Comparison of ENCODE assay signal across 27 mouse cellular contexts in genomic region chr11:117198122-117198521, GRCm38 (mm10). TPM values are rescaled to one million over a fixed set of nuclear protein-coding genes. Genes with fewer than 3 reads are reported as not detected.
A peak's percentile ranks its signal among the peaks of the same experiment; 100 is the strongest.
DNase-seq lines count a peak whose midpoint lies in the region; ATAC-seq and TF ChIP-seq lines count a peak whose summit lies in the region.
"Had no signal": no experiment of that assay in that cellular context is flagged by ENCODE, and none has a peak within 500 bp of the region (broad histone marks: within the 10 kb centered on the region; RNA-seq: fewer than 3 reads in every experiment).

No protein-coding gene starts in this region.

- intact Hi-C loops in gastrocnemius, postnatal 36 days (cut with DNase I) = no loop called here

- TF ChIP-seq CTCF in lung, postnatal 0 days (IDR thresholded peaks at IDR 0.05) = no peak
- no peak for TF ChIP-seq CTCF in lung, adult 2 months (IDR thresholded peaks at IDR 0.05; ENCODE audit: insufficient read depth, low read length)
- no peak for TF ChIP-seq CTCF in stomach, postnatal 0 days (IDR thresholded peaks at IDR 0.05; ENCODE audit: low read depth)

- H3K4me3 ChIP-seq in lung, postnatal 0 days (ENCODE audit: low read depth, low read length) = no peak overlapping the region
- no peak overlapping the region for H3K4me3 ChIP-seq in lung, adult 2 months (replicated peaks; ENCODE audit: extremely low read depth, low read depth, low read length)
- no peak overlapping the region for H3K4me3 ChIP-seq in stomach, postnatal 0 days (ENCODE audit: low read depth, low read length)
- H3K4me3 ChIP-seq in forebrain, embryonic 12.5 days (replicated peaks) = no peak overlapping the region
- H3K4me3 ChIP-seq: embryonic facial prominence, embryonic 10.5 days; embryonic facial prominence, embryonic 15.5 days; forebrain, embryonic 13.5 days; heart, adult 2 months; heart, embryonic 13.5 days; hindbrain, embryonic 10.5 days; hindbrain, embryonic 15.5 days; liver, embryonic 13.5 days had no signal

- no peak for DNase-seq in lung, postnatal 0 days (ENCODE audit: low spot score)
- DNase-seq in lung, adult 2 months = no peak
- peak; percentile 62 for DNase-seq in stomach, postnatal 0 days (ENCODE audit: low spot score)
- DNase-seq in gastrocnemius, postnatal 36 days = no peak
- DNase-seq: adrenal gland, adult 8-10 months; B cell, adult 2 months; cerebellum, adult 2 months; cerebellum, postnatal 14 days; gastrocnemius, postnatal 14 days; heart, adult 2 months; heart, postnatal 10 days; kidney, postnatal 10 days; layer of hippocampus, postnatal 36 days; left cerebral cortex, postnatal 4 days; liver, embryonic 13.5 days; lung, embryonic 14.5 days; lung, postnatal 36 days; midbrain, embryonic 14.5 days had no signal

- WGBS in lung, postnatal 0 days = 66% methylated on average over 5 of the region's 5 CpGs
- 62% methylated on average over 5 of the region's 5 CpGs for WGBS in lung, adult 2 months
- 52% methylated on average over 5 of the region's 5 CpGs for WGBS in stomach, postnatal 0 days
- 81% methylated on average over 5 of the region's 5 CpGs for WGBS in forebrain, embryonic 12.5 days

- H3K27me3 ChIP-seq in lung, postnatal 0 days (replicated peaks; ENCODE audit: insufficient read depth, low read length) = 0 out of 2 replicates have a peak, but pooled peaks cover 6% of the 10 kb centered on the region
- H3K27me3 ChIP-seq in stomach, postnatal 0 days (ENCODE audit: control insufficient read depth, insufficient read depth, low read length) = no peaks in the 10 kb centered on the region
- H3K27me3 ChIP-seq in forebrain, embryonic 12.5 days = peaks cover 67% of the 10 kb centered on the region

- H3K4me2 ChIP-seq in lung, postnatal 0 days (replicated peaks; ENCODE audit: low read depth, low read length) = no peak overlapping the region
- H3K4me2 ChIP-seq in stomach, postnatal 0 days (replicated peaks; ENCODE audit: low read depth) = no peak overlapping the region
- H3K4me2 ChIP-seq in forebrain, embryonic 12.5 days = no peak overlapping the region
- H3K4me2 ChIP-seq: forebrain, embryonic 13.5 days; hindbrain, embryonic 15.5 days had no signal

- TF ChIP-seq EP300 in lung, postnatal 0 days (IDR thresholded peaks at IDR 0.05) = no peak
- no peak for TF ChIP-seq EP300 in stomach, postnatal 0 days (optimal IDR thresholded peaks at IDR 0.05)

- no peaks in the 10 kb centered on the region for H3K36me3 ChIP-seq in lung, postnatal 0 days (ENCODE audit: insufficient read depth, low read length)
- no peaks in the 10 kb centered on the region for H3K36me3 ChIP-seq in stomach, postnatal 0 days (ENCODE audit: control insufficient read depth, insufficient read depth, low read length)
- no peaks in the 10 kb centered on the region for H3K36me3 ChIP-seq in forebrain, embryonic 12.5 days (replicated peaks)
- H3K36me3 ChIP-seq: embryonic facial prominence, embryonic 10.5 days; embryonic facial prominence, embryonic 15.5 days; heart, embryonic 13.5 days; hindbrain, embryonic 10.5 days; hindbrain, embryonic 15.5 days; liver, embryonic 13.5 days had no signal

- H3K4me1 ChIP-seq in lung, postnatal 0 days (ENCODE audit: insufficient read depth, low read depth, low read length) = peaks cover 4% of the 10 kb centered on the region; the same call in 1 of the 2 replicates
- H3K4me1 ChIP-seq in lung, adult 2 months (ENCODE audit: control insufficient read depth, insufficient read depth, low read length) = no peaks in the 10 kb centered on the region
- H3K4me1 ChIP-seq in stomach, postnatal 0 days (replicated peaks; ENCODE audit: control insufficient read depth, insufficient read depth) = no peaks in the 10 kb centered on the region; the same call in 1 of the 2 replicates
- H3K4me1 ChIP-seq in forebrain, embryonic 12.5 days = peaks cover 10% of the 10 kb centered on the region

- H3K9me3 ChIP-seq in lung, postnatal 0 days (ENCODE audit: low read length) = no peaks in the 10 kb centered on the region
- H3K9me3 ChIP-seq in stomach, postnatal 0 days (ENCODE audit: control insufficient read depth, low read length) = no peaks in the 10 kb centered on the region
- H3K9me3 ChIP-seq in forebrain, embryonic 12.5 days = no peaks in the 10 kb centered on the region
- H3K9me3 ChIP-seq: embryonic facial prominence, embryonic 10.5 days; embryonic facial prominence, embryonic 15.5 days; forebrain, embryonic 13.5 days; heart, embryonic 13.5 days; hindbrain, embryonic 10.5 days; hindbrain, embryonic 15.5 days; liver, embryonic 13.5 days had no signal

- no peak overlapping the region for H3K9ac ChIP-seq in lung, postnatal 0 days (replicated peaks; ENCODE audit: low read depth)
- no peak overlapping the region for H3K9ac ChIP-seq in stomach, postnatal 0 days (ENCODE audit: low read length)
- H3K9ac ChIP-seq in forebrain, embryonic 12.5 days = no peak overlapping the region
- H3K9ac ChIP-seq: embryonic facial prominence, embryonic 15.5 days; forebrain, embryonic 13.5 days; heart, embryonic 13.5 days; hindbrain, embryonic 15.5 days; liver, embryonic 13.5 days; lung, embryonic 14.5 days had no signal

- ATAC-seq in lung, postnatal 0 days = peak; percentile 25; the same call in 1 of the 2 replicates
- ATAC-seq in granulocyte monocyte progenitor cell, adult 5-6 weeks (replicated peaks; ENCODE audit: poor library complexity, severe bottlenecking) = peak; percentile 63
- ATAC-seq in megakaryocyte progenitor cell, adult 5-6 weeks (replicated peaks; ENCODE audit: poor library complexity) = peak; percentile 62
- peak; percentile 60 for ATAC-seq in stomach, postnatal 0 days (ENCODE audit: low FRiP score, low TSS enrichment)
- ATAC-seq in forebrain, embryonic 12.5 days (ENCODE audit: low FRiP score) = no peak
- ATAC-seq: forebrain, embryonic 13.5 days had no signal

- H3K27ac ChIP-seq in lung, postnatal 0 days (ENCODE audit: low read length) = no peak overlapping the region
- H3K27ac ChIP-seq in stomach, postnatal 0 days (replicated peaks) = peak overlapping the region; percentile 40
- H3K27ac ChIP-seq in forebrain, embryonic 12.5 days = no peak overlapping the region
- H3K27ac ChIP-seq: embryonic facial prominence, embryonic 10.5 days; embryonic facial prominence, embryonic 15.5 days; forebrain, embryonic 13.5 days; heart, adult 2 months; heart, embryonic 13.5 days; hindbrain, embryonic 10.5 days; hindbrain, embryonic 15.5 days; liver, embryonic 13.5 days had no signal

- TF ChIP-seq POLR2A in lung, adult 2 months (IDR thresholded peaks at IDR 0.05; ENCODE audit: borderline replicate concordance, extremely low read depth, low read depth, low read length) = no peak

RNA-seq across cellular contexts. Expression of gene Sept9, which starts 1.3 kb away (rescaled TPM):
- 52.5 and 56.1 TPM in 2 replicates for polyA plus RNA-seq in lung, postnatal 0 days (2015; fragmentation: Nextera tagmentation; extraction: Ambion mirVana)
- 35.1 and 41.4 TPM in 2 replicates for polyA plus RNA-seq in lung, adult 2 months (2012; rRNA removed)
- 139 and 145 TPM in 2 replicates for total RNA-seq in granulocyte monocyte progenitor cell, adult 5-6 weeks (2014; fragmentation: Nextera tagmentation)
- total RNA-seq in granulocyte monocyte progenitor cell, adult 5-6 weeks (2017) = 124 and 141 TPM in 2 replicates
- 73.7 and 81.7 TPM in 2 replicates for total RNA-seq in megakaryocyte progenitor cell, adult 5-6 weeks (2015)
- 140 and 159 TPM in 2 replicates for total RNA-seq in megakaryocyte progenitor cell, adult 5-6 weeks (2017)
- 42.9 and 46.2 TPM in 2 replicates for polyA plus RNA-seq in stomach, postnatal 0 days (2015; fragmentation: Nextera tagmentation; extraction: Ambion mirVana)
- polyA plus RNA-seq in forebrain, embryonic 12.5 days (2016; fragmentation: Nextera tagmentation; extraction: Ambion mirVana) = 180 and 192 TPM in 2 replicates
- 10 to 100 TPM; 11.3 to 14.2 TPM for total RNA-seq in gastrocnemius, postnatal 36 days (2021)
